Mouse (Mus musculus) urinary bladder, postnatal 25 days (tissue): ENCODE results near the gene Olig1.

ENCODE experiments used
- DNase-seq: peaks from one replicate; pipeline ENCODE4 v3.0.0; 2022; ENCODE audit warnings: low spot score

Olig1 gene

GRCm38 (mm10) chr16:91269468-91270211 is at the start of gene Olig1:
Gene Olig1, plus strand, starts transcription at chr16:91269772.
- peak; percentile 12 for DNase-seq

DNA sequence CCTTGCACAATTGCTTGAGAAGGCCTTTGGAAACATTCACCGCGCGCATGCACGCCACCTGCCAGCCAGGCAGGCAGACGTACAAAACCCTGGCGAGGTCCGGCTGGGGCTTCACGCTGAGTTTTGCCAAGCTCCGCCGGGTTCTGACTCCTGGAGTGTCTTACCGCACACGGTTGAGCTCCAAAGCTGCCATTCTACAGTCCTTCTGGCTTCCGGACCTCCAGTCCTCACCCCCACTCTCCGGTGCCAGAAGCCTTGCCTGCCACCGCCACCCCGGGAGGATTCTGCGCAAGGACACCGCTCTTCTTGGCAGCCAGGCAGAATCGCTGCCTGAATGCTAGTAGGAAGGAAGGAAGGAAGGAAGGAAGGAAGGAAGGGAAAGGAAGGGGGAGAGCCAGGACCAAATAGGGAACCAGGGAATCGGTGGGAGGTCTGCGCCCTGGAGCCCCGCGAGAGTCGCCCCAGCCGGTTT is 47.4 kb upstream of the Olig1 start:
- no peak for DNase-seq

GRCm38 (mm10) chr16:91222643-91223271 is 46.8 kb upstream of the Olig1 start:
- no peak for DNase-seq

DNA sequence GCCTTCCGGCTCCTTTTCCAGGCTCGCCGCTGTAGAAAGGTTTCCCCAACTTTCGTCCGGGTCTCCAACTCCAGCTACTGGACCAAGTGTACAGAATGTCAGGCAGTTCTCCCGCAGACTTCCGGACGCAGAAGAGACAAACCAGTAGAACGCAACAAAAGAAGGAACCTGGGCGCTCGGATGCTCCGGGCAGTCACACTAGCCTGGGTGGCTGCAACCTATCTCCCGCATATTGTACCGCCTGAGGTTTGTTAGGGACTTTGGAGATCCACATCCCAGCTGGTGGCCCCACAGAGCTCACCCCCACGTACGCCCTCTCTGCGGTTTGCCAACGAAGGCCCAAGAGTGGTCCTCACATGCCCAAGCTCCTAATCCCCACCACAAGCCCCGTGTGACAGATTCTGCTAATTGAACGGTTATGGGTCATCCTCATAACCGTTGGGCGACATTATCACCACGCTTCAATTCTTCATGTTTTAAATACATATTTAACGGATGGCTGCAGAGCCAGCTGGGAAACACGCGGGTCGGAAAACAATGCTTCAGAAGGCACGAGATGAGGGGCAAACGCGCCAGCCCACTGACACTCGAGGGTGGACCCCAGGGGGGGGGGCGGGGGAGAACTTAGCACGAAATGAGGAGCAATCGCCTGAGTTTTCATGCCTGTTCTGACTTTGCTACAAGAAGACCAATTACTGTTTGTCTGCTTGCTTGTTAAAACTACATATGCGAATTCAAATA is 46.1 kb upstream of the Olig1 start:
- DNase-seq, result no peak

DNA sequence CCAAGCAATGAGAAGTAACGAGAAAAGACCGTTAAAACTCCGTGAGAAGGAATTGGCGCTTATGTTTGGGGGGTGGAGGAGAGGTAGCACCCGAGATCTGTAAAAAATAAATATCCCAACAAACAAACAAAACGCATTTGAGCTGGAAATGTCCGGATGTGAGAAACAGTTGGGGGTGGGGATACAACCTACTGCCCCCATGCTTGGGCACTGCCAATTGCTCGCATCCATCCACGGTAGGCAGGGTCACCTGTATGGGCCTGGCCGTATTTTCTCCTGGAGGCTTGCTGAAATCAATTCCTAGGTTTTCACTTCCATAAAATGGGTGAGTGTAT is 45.5 kb upstream of the Olig1 start:
- no peak for DNase-seq

GRCm38 (mm10) chr16:91224481-91225232 is 44.9 kb upstream of the Olig1 start:
- DNase-seq, result no peak

DNA sequence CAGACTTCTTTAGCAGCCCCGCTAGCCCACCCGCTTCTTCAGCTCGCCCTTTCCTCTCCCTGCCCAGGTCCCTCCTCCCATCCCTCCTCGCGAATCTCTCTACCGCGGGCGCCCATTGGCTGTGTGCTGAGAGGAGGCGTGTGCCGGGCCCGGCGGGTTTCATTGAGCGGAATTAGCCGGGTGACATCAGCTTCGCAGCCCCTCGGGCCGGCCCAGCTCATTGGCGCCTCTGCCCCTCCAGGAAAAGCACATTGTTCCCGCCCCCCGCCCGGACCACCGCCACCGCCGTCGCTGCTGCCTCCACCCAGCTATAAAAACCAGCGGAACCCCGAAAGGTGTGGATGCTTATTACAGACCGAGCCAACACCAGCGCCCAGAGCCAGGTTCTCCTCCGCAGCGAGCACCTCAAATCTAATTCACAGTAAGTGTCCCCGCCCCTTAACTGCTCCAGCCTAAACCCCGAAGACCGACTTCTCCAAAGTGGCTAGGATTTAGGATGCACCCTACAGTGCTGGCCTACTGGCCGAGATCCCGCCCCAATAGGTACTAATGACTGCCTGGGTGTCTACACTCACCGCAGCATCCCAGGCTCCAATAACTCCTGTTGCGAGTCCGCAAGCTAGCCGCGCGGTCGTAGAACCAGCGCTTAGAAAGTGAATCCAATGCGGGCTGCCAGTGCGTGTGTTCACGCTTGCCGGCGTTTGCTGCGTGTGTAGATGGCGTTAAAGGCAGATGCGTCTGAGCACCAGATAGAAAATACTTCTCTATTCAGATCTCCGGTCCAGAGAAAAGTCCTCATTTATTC is 44.1 kb upstream of the Olig1 start, which contains the start of gene Olig2:
Gene Olig2 (plus strand): TSS at position 225 of the 805 bp plus-strand sequence.
- DNase-seq, result no peak

DNA sequence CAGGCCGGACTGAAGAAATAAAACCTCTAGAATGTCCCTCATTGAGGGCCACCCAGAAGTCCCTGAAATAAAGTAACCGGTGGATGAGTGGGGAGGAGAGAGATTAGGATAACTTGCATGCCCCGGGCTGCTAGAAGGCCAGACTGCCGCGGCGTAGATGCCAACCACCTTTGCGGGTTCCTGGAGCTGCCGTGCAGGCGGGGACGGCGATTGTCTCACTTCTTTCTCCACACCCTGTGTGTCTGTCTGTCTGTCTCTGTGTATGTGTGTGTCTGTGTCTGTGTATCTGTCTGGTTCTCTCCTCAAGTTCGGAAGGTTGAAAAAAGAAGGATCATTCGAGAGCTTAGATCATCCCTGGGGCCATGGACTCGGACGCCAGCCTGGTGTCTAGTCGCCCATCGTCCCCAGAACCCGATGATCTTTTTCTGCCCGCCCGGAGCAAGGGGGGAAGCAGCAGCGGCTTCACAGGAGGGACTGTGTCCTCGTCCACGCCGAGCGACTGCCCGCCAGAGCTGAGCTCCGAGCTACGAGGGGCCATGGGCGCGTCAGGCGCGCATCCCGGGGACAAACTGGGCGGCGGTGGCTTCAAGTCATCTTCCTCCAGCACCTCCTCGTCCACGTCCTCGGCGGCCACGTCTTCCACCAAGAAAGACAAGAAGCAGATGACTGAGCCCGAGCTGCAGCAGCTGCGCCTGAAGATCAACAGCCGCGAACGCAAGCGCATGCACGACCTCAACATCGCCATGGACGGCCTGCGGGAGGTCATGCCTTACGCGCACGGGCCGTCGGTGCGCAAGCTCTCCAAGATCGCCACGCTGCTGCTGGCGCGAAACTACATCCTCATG is 43.3 kb upstream of the Olig1 start:
- no peak for DNase-seq

GRCm38 (mm10) chr16:91226883-91227759 is 42.5 kb upstream of the Olig1 start:
- DNase-seq, result no peak

DNA sequence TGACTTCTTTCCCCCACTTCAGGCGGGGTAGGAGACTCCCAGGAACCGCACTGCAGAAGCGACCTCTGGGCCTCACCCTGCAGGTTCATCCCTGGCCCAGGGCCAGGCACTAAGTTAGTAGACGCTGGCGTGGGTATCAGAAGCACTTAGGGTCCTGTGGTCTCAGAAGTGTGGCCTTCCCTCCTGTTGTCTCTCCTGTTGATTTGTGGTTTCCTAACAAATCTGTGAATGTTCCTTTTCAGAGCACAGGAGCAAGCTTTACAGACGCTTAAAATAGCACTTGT is 41.9 kb upstream of the Olig1 start:
- no peak for DNase-seq

- no peak for DNase-seq
These were observed 41.1 kb upstream of the Olig1 start for GRCm38 (mm10) chr16:91228238-91229071.

GRCm38 (mm10) chr16:91229072-91229348 is 40.6 kb upstream of the Olig1 start:
- DNase-seq, result no peak

- DNase-seq, result no peak
These were observed 39.9 kb upstream of the Olig1 start for GRCm38 (mm10) chr16:91229643-91230042.

DNA sequence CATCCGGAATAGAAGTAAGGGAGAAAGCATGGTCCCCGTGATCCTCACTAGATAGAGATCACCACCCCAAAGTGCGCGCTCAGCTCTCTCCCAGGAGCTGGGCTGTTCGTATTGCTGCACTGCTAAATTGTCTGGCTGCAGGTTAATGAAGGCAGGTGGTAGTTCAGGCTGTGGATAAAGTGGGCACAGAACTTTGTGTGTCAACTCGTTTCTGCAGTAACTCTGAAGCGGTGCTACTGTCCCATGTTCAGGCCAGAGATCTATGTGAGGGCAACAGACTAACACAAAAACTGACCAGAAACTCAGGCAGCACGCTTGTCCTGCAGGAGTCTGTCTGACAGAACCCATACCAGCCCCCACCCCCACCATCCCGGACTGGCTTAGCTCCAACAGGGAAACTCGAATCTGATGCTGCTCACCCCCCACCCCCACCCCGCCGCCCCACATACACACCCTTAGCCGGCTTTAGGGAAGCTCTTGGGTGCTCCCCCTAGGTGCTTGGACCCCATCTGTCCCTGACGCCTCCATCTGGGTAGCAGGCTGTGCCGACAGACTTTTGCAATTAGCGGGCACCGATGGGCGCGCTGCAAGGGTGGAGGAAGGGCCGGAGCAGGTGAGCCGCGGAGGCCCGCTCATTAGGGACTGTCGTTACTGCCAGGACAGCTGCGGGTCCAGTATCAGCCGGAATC is 37.6 kb upstream of the Olig1 start:
- no peak for DNase-seq

GRCm38 (mm10) chr16:91232470-91233240 is 36.9 kb upstream of the Olig1 start:
- no peak for DNase-seq

DNA sequence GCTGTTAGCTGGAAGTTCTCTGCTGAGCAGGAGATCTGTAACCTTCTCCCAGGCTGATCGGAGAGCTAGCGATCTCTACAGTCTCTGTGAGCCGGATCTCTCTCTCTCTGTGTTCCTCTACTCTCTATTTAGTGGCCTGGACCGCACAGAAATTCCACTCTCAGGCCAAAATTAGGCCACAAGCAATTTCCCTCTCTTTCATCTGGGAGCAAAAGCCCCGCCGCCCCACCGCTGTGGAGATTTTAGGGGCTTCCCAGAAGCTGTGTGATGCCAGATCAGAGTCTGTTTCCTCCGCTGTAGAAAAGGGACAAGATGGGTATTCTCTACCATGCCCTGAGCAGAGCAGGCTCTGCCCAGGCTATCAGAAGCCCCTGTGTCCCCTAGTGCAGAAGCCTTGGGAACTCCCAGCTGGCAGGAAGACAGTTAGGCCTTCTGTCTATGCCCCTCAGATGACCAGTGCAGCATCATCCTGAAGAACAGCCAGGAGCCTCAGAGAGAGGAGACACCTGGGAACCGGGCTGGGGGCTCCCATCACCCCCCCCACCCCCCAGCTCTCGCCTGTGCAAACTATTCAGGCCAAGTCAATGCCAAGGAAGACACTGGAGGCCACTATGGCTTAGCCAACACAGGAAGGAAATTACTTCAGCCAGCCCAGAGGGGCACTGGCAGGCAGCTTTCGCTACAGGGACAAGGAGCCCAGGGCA is 36.2 kb upstream of the Olig1 start:
- DNase-seq, result no peak

DNA sequence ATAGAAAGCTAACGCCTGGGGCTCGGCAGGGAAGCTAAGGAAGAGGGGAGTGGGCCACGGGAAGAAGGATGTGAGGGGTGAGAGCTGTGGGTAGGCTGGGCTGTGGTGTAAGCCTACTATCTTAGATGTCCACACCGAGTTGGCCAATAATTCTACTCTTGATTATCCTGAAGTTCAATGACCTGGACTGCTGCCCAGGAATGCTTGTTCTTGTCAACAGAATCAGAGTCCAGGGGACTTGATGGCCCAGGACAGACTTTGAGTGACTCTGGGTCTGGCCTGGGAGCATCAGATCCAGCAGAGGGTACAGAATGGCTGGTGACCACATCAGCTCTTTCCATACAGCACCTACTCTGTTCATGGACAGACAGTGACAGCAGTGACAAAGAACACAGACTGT is 30.5 kb upstream of the Olig1 start:
- no peak for DNase-seq
